Mouse (Mus musculus) forebrain, embryonic 16.5 days (tissue): ENCODE results near the gene Cabp7. TPM values are rescaled to one million over a fixed set of nuclear protein-coding genes. Genes with fewer than 3 reads are reported as not detected.

Source experiments
- polyA plus RNA-seq: library from polyadenylated mRNA; unstranded; fragments of >200 nt; fragmentation: Nextera tagmentation; extraction: Ambion mirVana; gene quantifications from 2 replicates; pipeline ENCODE4 v1.2.1, GENCODE M21; 2015

Cabp7 gene
- polyA plus RNA-seq, 1 experiment from 2014 or later, result 1.6 TPM

Other genes with a start within 250 kb of the Cabp7 start
- gene Mtmr3, start 151.9 kb downstream of the Cabp7 start, polyA plus RNA-seq, result 42.1 and 45.3 TPM in 2 replicates
- not detected in 2 replicates for gene Gm11032, start 126.7 kb downstream of the Cabp7 start, polyA plus RNA-seq
- gene Ascc2, start 109.0 kb downstream of the Cabp7 start, polyA plus RNA-seq, result 25.5 and 27.3 TPM in 2 replicates
- 487 and 509 TPM in 2 replicates for gene Uqcr10, start 42.4 kb downstream of the Cabp7 start, polyA plus RNA-seq
- 70.2 and 75.5 TPM in 2 replicates for gene Zmat5, start 42.1 kb downstream of the Cabp7 start, polyA plus RNA-seq
- gene Nf2, start 102.8 kb upstream of the Cabp7 start, polyA plus RNA-seq, result 72.9 and 76.7 TPM in 2 replicates
- 126 and 147 TPM in 2 replicates for gene Nipsnap1, start 127.2 kb upstream of the Cabp7 start, polyA plus RNA-seq
- 66.6 and 73.6 TPM in 2 replicates for gene Thoc5, start 148.5 kb upstream of the Cabp7 start, polyA plus RNA-seq
- gene Nefh, start 201.3 kb upstream of the Cabp7 start, polyA plus RNA-seq, result 0.94 and 1.1 TPM in 2 replicates
- 90.6 and 92.1 TPM in 2 replicates for gene Ap1b1, start 240.0 kb upstream of the Cabp7 start, polyA plus RNA-seq